17 mouse cellular contexts compared by ENCODE assay signal in genomic region chr16:11648169-11648688, GRCm38 (mm10).
A peak's percentile ranks its signal among the peaks of the same experiment; 100 is the strongest.
DNase-seq lines count a peak whose midpoint lies in the region; ATAC-seq and TF ChIP-seq lines count a peak whose summit lies in the region.
"Had no signal": no experiment of that assay in that cellular context is flagged by ENCODE, and none has a peak within 500 bp of the region (broad histone marks: within the 10 kb centered on the region; RNA-seq: fewer than 3 reads in every experiment).

No protein-coding gene starts in this region.

- in situ Hi-C loops in CH12.LX (cut with MboI; ENCODE audit: low pct_ligation_motif_present, low pct_unique_long_range_greater_than_20kb, low sequenced_read_pairs) = no loop called here

- H3K4me3 ChIP-seq in kidney, adult 2 months (ENCODE audit: insufficient read depth, low read depth, low read length) = no peak overlapping the region
- no peak overlapping the region for H3K4me3 ChIP-seq in kidney, embryonic 16.5 days (ENCODE audit: low read length)
- no peak overlapping the region for H3K4me3 ChIP-seq in CH12.LX (replicated peaks in 1 of 3; ENCODE audit: low read depth in 2 of 3, low read length in 2 of 3, poor library complexity in 1 of 3)
- H3K4me3 ChIP-seq in embryonic facial prominence, embryonic 10.5 days = no peak overlapping the region
- H3K4me3 ChIP-seq in forebrain, embryonic 16.5 days (replicated peaks; ENCODE audit: low read length) = no peak overlapping the region
- H3K4me3 ChIP-seq: embryonic facial prominence, embryonic 12.5 days; gastrocnemius, adult 2 months; liver, embryonic 15.5 days; neural tube, embryonic 13.5 days had no signal

- H3K36me3 ChIP-seq in kidney, adult 2 months (ENCODE audit: control insufficient read depth, insufficient read depth, low read length) = no peaks in the 10 kb centered on the region
- H3K36me3 ChIP-seq in kidney, embryonic 16.5 days (ENCODE audit: insufficient read depth, low read length) = no peaks in the 10 kb centered on the region
- no peaks in the 10 kb centered on the region for H3K36me3 ChIP-seq in CH12.LX (replicated peaks in 1 of 2; ENCODE audit: control insufficient read depth in 1 of 2, insufficient read depth in 1 of 2, low read length in 1 of 2)
- no peaks in the 10 kb centered on the region for H3K36me3 ChIP-seq in embryonic facial prominence, embryonic 10.5 days (replicated peaks)
- H3K36me3 ChIP-seq in forebrain, embryonic 16.5 days (ENCODE audit: control insufficient read depth, insufficient read depth) = no peaks in the 10 kb centered on the region
- H3K36me3 ChIP-seq: embryonic facial prominence, embryonic 12.5 days; liver, embryonic 15.5 days; neural tube, embryonic 13.5 days had no signal

- ATAC-seq in kidney, embryonic 16.5 days (ENCODE audit: low FRiP score, low TSS enrichment) = no peak
- ATAC-seq in forebrain, embryonic 16.5 days = no peak
- ATAC-seq: midbrain, embryonic 16.5 days had no signal

- DNase-seq in kidney, adult 2 months = peak; percentile 74
- peak; percentile 46 for DNase-seq in CH12.LX (ENCODE audit: extremely low read depth)
- peak; percentile 52 for DNase-seq in embryonic facial prominence, embryonic 10.5 days (ENCODE audit: low spot score)
- DNase-seq in kidney, postnatal 36 days = peak; percentile 63 to 67
- no peak for DNase-seq in thymus, postnatal 14 days
- DNase-seq in left cerebral cortex, adult 11 months (ENCODE audit: low spot score) = no peak
- DNase-seq: cerebellum, adult 11-12 months; gastrocnemius, adult 2 months; heart, postnatal 10 days; layer of hippocampus, adult 9-11 months; thymus, adult 2 months had no signal

- no peak for TF ChIP-seq POLR2A in kidney, adult 2 months (IDR thresholded peaks at IDR 0.05; ENCODE audit: low read depth, low read length)
- no peak for TF ChIP-seq POLR2A in CH12.LX (IDR thresholded peaks at IDR 0.05; ENCODE audit: low read depth, low read length)

- H3K4me1 ChIP-seq in kidney, adult 2 months (ENCODE audit: control insufficient read depth, insufficient read depth, low read length) = peaks cover 22% of the 10 kb centered on the region
- peaks cover 10% of the 10 kb centered on the region; the same call in 1 of the 2 replicates for H3K4me1 ChIP-seq in kidney, embryonic 16.5 days (ENCODE audit: insufficient read depth, low read length)
- H3K4me1 ChIP-seq in CH12.LX (ENCODE audit: control insufficient read depth in 1 of 2, insufficient read depth in 2 of 2) = peaks cover 23 to 93% of the 10 kb centered on the region in 2 experiments
- H3K4me1 ChIP-seq in embryonic facial prominence, embryonic 10.5 days = peaks cover 34% of the 10 kb centered on the region
- H3K4me1 ChIP-seq in forebrain, embryonic 16.5 days (replicated peaks; ENCODE audit: control insufficient read depth, insufficient read depth, low read length) = peaks cover 17% of the 10 kb centered on the region
- H3K4me1 ChIP-seq: liver, embryonic 15.5 days had no signal

- H3K9me3 ChIP-seq in kidney, embryonic 16.5 days (ENCODE audit: low read length) = no peaks in the 10 kb centered on the region
- H3K9me3 ChIP-seq in CH12.LX (replicated peaks; ENCODE audit: low read length) = no peaks in the 10 kb centered on the region
- no peaks in the 10 kb centered on the region for H3K9me3 ChIP-seq in embryonic facial prominence, embryonic 10.5 days
- H3K9me3 ChIP-seq in forebrain, embryonic 16.5 days (ENCODE audit: control insufficient read depth, low read length) = no peaks in the 10 kb centered on the region
- H3K9me3 ChIP-seq: embryonic facial prominence, embryonic 12.5 days; liver, embryonic 15.5 days; neural tube, embryonic 13.5 days had no signal

- H3K79me2 ChIP-seq in CH12.LX (replicated peaks; ENCODE audit: control insufficient read depth, extremely low read depth, insufficient read depth, poor library complexity, severe bottlenecking) = no peaks in the 10 kb centered on the region

- WGBS in kidney, adult 2 months = 60% methylated on average over 1 of the region's 1 CpGs
- WGBS in kidney, embryonic 16.5 days = 81% methylated on average over 1 of the region's 1 CpGs
- WGBS in embryonic facial prominence, embryonic 10.5 days = 79% methylated on average over 1 of the region's 1 CpGs
- 89% methylated on average over 1 of the region's 1 CpGs for WGBS in forebrain, embryonic 16.5 days

- TF ChIP-seq EP300 in CH12.LX (IDR thresholded peaks at IDR 0.05; ENCODE audit: low read length) = peak; percentile 63; the same call in 1 of the 2 replicates

- H3K4me2 ChIP-seq in kidney, embryonic 16.5 days (replicated peaks; ENCODE audit: low read depth, low read length) = no peak overlapping the region
- H3K4me2 ChIP-seq in CH12.LX (ENCODE audit: insufficient read depth, low read depth, poor library complexity, severe bottlenecking) = no peak overlapping the region
- no peak overlapping the region for H3K4me2 ChIP-seq in forebrain, embryonic 16.5 days (ENCODE audit: low read length)
- H3K4me2 ChIP-seq: embryonic facial prominence, embryonic 12.5 days; liver, embryonic 15.5 days; neural tube, embryonic 13.5 days had no signal

- TF ChIP-seq RAD21 in CH12.LX (IDR thresholded peaks at IDR 0.05; ENCODE audit: low read depth, low read length) = no peak

- no peaks in the 10 kb centered on the region for H3K27me3 ChIP-seq in kidney, adult 2 months (replicated peaks; ENCODE audit: control insufficient read depth, insufficient read depth, low read length)
- no peaks in the 10 kb centered on the region for H3K27me3 ChIP-seq in kidney, embryonic 16.5 days (ENCODE audit: insufficient read depth, low read length)
- no peaks in the 10 kb centered on the region for H3K27me3 ChIP-seq in CH12.LX (replicated peaks)
- H3K27me3 ChIP-seq in embryonic facial prominence, embryonic 10.5 days (replicated peaks; ENCODE audit: low read depth, poor library complexity, severe bottlenecking) = no peaks in the 10 kb centered on the region
- H3K27me3 ChIP-seq in forebrain, embryonic 16.5 days (replicated peaks; ENCODE audit: control insufficient read depth, insufficient read depth, low read length) = no peaks in the 10 kb centered on the region
- H3K27me3 ChIP-seq: embryonic facial prominence, embryonic 12.5 days; liver, embryonic 15.5 days; neural tube, embryonic 13.5 days had no signal

- H3K9ac ChIP-seq in kidney, embryonic 16.5 days (replicated peaks; ENCODE audit: low read length) = no peak overlapping the region
- H3K9ac ChIP-seq in CH12.LX (ENCODE audit: insufficient read depth, low read depth) = no peak overlapping the region
- no peak overlapping the region for H3K9ac ChIP-seq in forebrain, embryonic 16.5 days (replicated peaks; ENCODE audit: low read depth, low read length)
- H3K9ac ChIP-seq: embryonic facial prominence, embryonic 12.5 days; liver, embryonic 15.5 days; neural tube, embryonic 13.5 days had no signal

- H3K27ac ChIP-seq in kidney, adult 2 months (ENCODE audit: insufficient read depth, low read depth, low read length) = peak overlapping the region; percentile 41
- no peak overlapping the region for H3K27ac ChIP-seq in kidney, embryonic 16.5 days (ENCODE audit: low read length)
- H3K27ac ChIP-seq in CH12.LX (ENCODE audit: insufficient read depth, low read depth) = no peak overlapping the region
- no peak overlapping the region for H3K27ac ChIP-seq in embryonic facial prominence, embryonic 10.5 days (replicated peaks)
- no peak overlapping the region for H3K27ac ChIP-seq in forebrain, embryonic 16.5 days (ENCODE audit: low read length)
- H3K27ac ChIP-seq: embryonic facial prominence, embryonic 12.5 days; gastrocnemius, adult 2 months; liver, embryonic 15.5 days; neural tube, embryonic 13.5 days had no signal

- TF ChIP-seq CTCF in kidney, adult 2 months (conservative IDR thresholded peaks at IDR 0.05; ENCODE audit: insufficient read depth, insufficient read length, low read depth, low read length) = no peak
- TF ChIP-seq CTCF in CH12.LX (conservative IDR thresholded peaks at IDR 0.05 in 1 of 2, IDR thresholded peaks at IDR 0.05 in 1 of 2; ENCODE audit: low read depth in 2 of 2, low read length in 2 of 2) = no peak

- dilution Hi-C loops in CH12.LX (cut with MboI; ENCODE audit: extremely low pct_ligation_motif_present, extremely low pct_unique_long_range_greater_than_20kb, low sequenced_read_pairs) = no loop called here

TF ChIP-seq in CH12.LX, 34 proteins besides CTCF, POLR2A, EP300 and RAD21:
- TF ChIP-seq JUN (IDR thresholded peaks at IDR 0.05; ENCODE audit: insufficient read depth, low read depth, low read length) = no peak
- TF ChIP-seq MYC (IDR thresholded peaks at IDR 0.05; ENCODE audit: low read depth, low read length) = 0 out of 2 replicates have a peak, but pooled peaks have one; percentile 16
- TF ChIP-seq MAFK (IDR thresholded peaks at IDR 0.05; ENCODE audit: insufficient replicate concordance, low read length) = no peak
- TF ChIP-seq SMC3 (IDR thresholded peaks at IDR 0.05; ENCODE audit: low read depth, low read length) = no peak
- TF ChIP-seq ELF1 (IDR thresholded peaks at IDR 0.05; ENCODE audit: low read depth, low read length) = no peak
- TF ChIP-seq USF2 (conservative IDR thresholded peaks at IDR 0.05; ENCODE audit: low read depth, low read length) = no peak
- peak; percentile 54; the same call in 1 of the 2 replicates for TF ChIP-seq IRF4 (IDR thresholded peaks at IDR 0.05; ENCODE audit: low read depth, low read length)
- no peak for TF ChIP-seq BHLHE40 (IDR thresholded peaks at IDR 0.05; ENCODE audit: low read depth, low read length)

Comparison
In these comparisons a context has a peak if more than half of its experiments do, and no peak if none do; other contexts are left out.
1. DNase-seq: peak in kidney, adult 2 months (single experiment), CH12.LX (single experiment), embryonic facial prominence, embryonic 10.5 days (single experiment) and kidney, postnatal 36 days (2 of 2); none in thymus, postnatal 14 days (single experiment) and left cerebral cortex, adult 11 months (single experiment).